Mouse (Mus musculus) liver, embryonic 14.5 days (tissue): ENCODE data around the gene Cdkl5.

Experiments
- CTCF ChIP-seq: IDR thresholded peaks from 2 replicates; pipeline ENCODE4 v1.5.1; 2016; ENCODE audit warnings: antibody characterized with exemption, low read depth, control low read depth
- EP300 ChIP-seq: IDR thresholded peaks from 2 replicates; pipeline ENCODE4 v1.6.1; 2016; ENCODE audit warnings: antibody characterized with exemption, low read depth

- no peak for TF ChIP-seq EP300
- TF ChIP-seq CTCF = no peak
Observed at GRCm38 (mm10) chrX:160886301-160886700, 108.2 kb downstream of the Cdkl5 start.
